Mouse (Mus musculus) ES-E14 (cell line): ENCODE data around the gene Crb1.

Experiments used
- CHD2 ChIP-seq: IDR thresholded peaks from 2 replicates; pipeline ENCODE4 v1.6.1; 2014; ENCODE audit warnings: mild to moderate bottlenecking, low read depth, low read length, inconsistent platforms
- ZC3H11A ChIP-seq: IDR thresholded peaks from 2 replicates; pipeline ENCODE4 v1.6.1; 2012; ENCODE audit warnings: low read depth, mild to moderate bottlenecking, inconsistent platforms, low read length, borderline replicate concordance

DNA sequence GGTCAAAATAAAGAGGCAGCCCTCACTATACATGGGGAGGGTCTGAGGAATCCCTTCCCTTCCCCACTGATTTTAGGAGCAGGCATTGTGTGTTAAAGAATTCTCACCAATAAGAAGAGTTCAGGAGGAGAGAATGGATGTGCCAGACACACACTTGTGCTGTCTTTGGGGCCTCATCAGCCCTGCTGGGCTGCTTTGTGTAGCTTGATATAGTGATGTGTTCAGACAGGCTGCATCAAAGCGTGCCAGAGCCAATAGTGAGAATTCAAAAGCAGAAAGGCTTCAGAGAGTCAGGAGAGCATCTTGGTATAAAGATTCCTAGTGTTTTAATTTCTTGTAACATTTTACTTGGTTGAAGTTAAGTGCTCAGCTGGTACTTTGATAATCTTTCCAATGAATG, 85.3 kb downstream of the Crb1 start:
- TF ChIP-seq CHD2 (no peak), ZC3H11A (no peak)
